Mouse (Mus musculus) hindbrain, embryonic 14.5 days (tissue): ENCODE results near the gene Tpgs1. TPM values are rescaled to one million over a fixed set of nuclear protein-coding genes. Genes with fewer than 3 reads are reported as not detected.

Experiments used
- ATAC-seq: fragments of 200-750 bp; cut with Nextera tagmentation; 2 replicates; pipeline ENCODE4 v1.8.0; 2017; ENCODE audit warnings: moderate number of reproducible peaks, mild to moderate bottlenecking, moderate TSS enrichment, moderate library complexity; ENCODE audit not compliant: low FRiP score
- DNase-seq: peaks from one replicate; pipeline ENCODE4 v3.0.0-alpha.2; 2015; ENCODE audit warnings: low spot score
- H3K27ac ChIP-seq: fragments of 300-500 bp; sonication (generic); 2 replicates; pipeline ENCODE4 v1.5.1; 2014; ENCODE audit warnings: mild to moderate bottlenecking, moderate library complexity
- H3K27me3 ChIP-seq: fragments of 300-500 bp; sonication (generic); 2 replicates; pipeline ENCODE4 v1.6.1; 2014; ENCODE audit warnings: mild to moderate bottlenecking, low read length, mixed read lengths; ENCODE audit not compliant: control insufficient read depth, insufficient read depth
- H3K36me3 ChIP-seq: fragments of 300-500 bp; sonication (generic); replicated peaks from 2 replicates; pipeline ENCODE4 v1.6.1; 2014; ENCODE audit not compliant: control insufficient read depth, insufficient read depth
- H3K4me1 ChIP-seq: fragments of 300-500 bp; sonication (generic); replicated peaks from 2 replicates; pipeline ENCODE4 v1.6.1; 2014; ENCODE audit warnings: antibody characterized with exemption, low read length, mixed read lengths; ENCODE audit not compliant: control insufficient read depth, insufficient read depth
- H3K4me2 ChIP-seq: fragments of 300-500 bp; sonication (generic); replicated peaks from 2 replicates; pipeline ENCODE4 v1.6.1; 2014; ENCODE audit warnings: mild to moderate bottlenecking, moderate library complexity
- H3K4me3 ChIP-seq: fragments of 300-500 bp; sonication (generic); replicated peaks from 2 replicates; pipeline ENCODE4 v1.5.1; 2014; ENCODE audit warnings: mild to moderate bottlenecking, low read length
- H3K9ac ChIP-seq: fragments of 300-500 bp; sonication (generic); 2 replicates; pipeline ENCODE4 v1.6.1; 2014
- H3K9me3 ChIP-seq: fragments of 300-500 bp; sonication (generic); 2 replicates; pipeline ENCODE4 v1.6.1; 2016; ENCODE audit warnings: low read length; ENCODE audit not compliant: control insufficient read depth
- WGBS: fragments of 180-500 bp; shearing (Covaris S2); extraction: QIAGEN DNeasy Blood & Tissue Kit; methylation state at CpG from one replicate; pipeline ENCODE4 v1.1.7; 2014; 5-methylcytosine and 5-hydroxymethylcytosine counted together
- polyA plus RNA-seq: library from polyadenylated mRNA; unstranded; fragments of >200 nt; fragmentation: Nextera tagmentation; extraction: Ambion mirVana; gene quantifications from 2 replicates; pipeline ENCODE4 v1.2.1, GENCODE M21; 2014

Tpgs1 gene
- polyA plus RNA-seq, 1 experiment from 2014 or later: 108 TPM

- DNase-seq (peak; percentile 99), ATAC-seq (peak; percentile 96)
- H3K4me2 ChIP-seq: peak within 1 kb of the TSS; percentile 91
- H3K4me3 ChIP-seq: peak within 1 kb of the TSS; percentile 82
- H3K4me1 ChIP-seq: peaks cover 29% of the 10 kb centered on the region
- no peaks in the 10 kb centered on the region for H3K27me3 ChIP-seq
- peak within 1 kb of the TSS; percentile 93 for H3K9ac ChIP-seq
- H3K36me3 ChIP-seq: peaks cover 8% of the 10 kb centered on the region; the same call in 1 of the 2 replicates
- under 1% methylated on average over 30 of the region's 65 CpGs for WGBS
- no peaks in the 10 kb centered on the region for H3K9me3 ChIP-seq
- peak within 1 kb of the TSS; percentile 82 for H3K27ac ChIP-seq
Measured at GRCm38 (mm10) chr10:79704065-79704969, 35.1 kb downstream of the Tpgs1 start, which contains the start of gene Bsg. Bsg (plus strand) TSS chr10:79704491.

GRCm38 (mm10) chr10:79704970-79705360, 35.8 kb downstream of the Tpgs1 start:
- Histone ChIP-seq H3K4me2 (peak overlapping the region; percentile 91), H3K9ac (peak overlapping the region; percentile 93), H3K27ac (no peak overlapping the region), H3K9me3 (no peaks in the 10 kb centered on the region), H3K27me3 (no peaks in the 10 kb centered on the region), H3K4me3 (peak overlapping the region; percentile 82), H3K36me3 (peaks cover 14% of the 10 kb centered on the region), H3K4me1 (peaks cover 29% of the 10 kb centered on the region)
- WGBS: 7% methylated on average over 10 of the region's 10 CpGs
- DNase-seq: no peak
- no peak for ATAC-seq

GRCm38 (mm10) chr10:79705951-79706350, 36.8 kb downstream of the Tpgs1 start:
- peaks cover 29% of the 10 kb centered on the region for H3K4me1 ChIP-seq
- no peak overlapping the region for H3K27ac ChIP-seq
- peak overlapping the region; percentile 82 for H3K4me3 ChIP-seq
- peak overlapping the region; percentile 91 for H3K4me2 ChIP-seq
- no peaks in the 10 kb centered on the region for H3K9me3 ChIP-seq
- H3K9ac ChIP-seq: peak overlapping the region; percentile 31; the same call in 1 of the 2 replicates
- H3K27me3 ChIP-seq: no peaks in the 10 kb centered on the region
- peaks cover 24% of the 10 kb centered on the region for H3K36me3 ChIP-seq
- DNase-seq: no peak
- no peak for ATAC-seq
- WGBS: 80% methylated on average over 5 of the region's 5 CpGs

- 93% methylated on average over 5 of the region's 5 CpGs for WGBS
- Histone ChIP-seq H3K27ac (no peak overlapping the region), H3K36me3 (peaks cover 30% of the 10 kb centered on the region), H3K4me3 (peak overlapping the region; percentile 82; the same call in 1 of the 2 replicates), H3K4me1 (peaks cover 29% of the 10 kb centered on the region), H3K9ac (0 out of 2 replicates have a peak overlapping the region, but pooled peaks have one; percentile 31), H3K4me2 (peak overlapping the region; percentile 91), H3K27me3 (no peaks in the 10 kb centered on the region), H3K9me3 (no peaks in the 10 kb centered on the region)
- ATAC-seq (no peak), DNase-seq (no peak)
Measured at GRCm38 (mm10) chr10:79706406-79707094, 37.4 kb downstream of the Tpgs1 start.

GRCm38 (mm10) chr10:79707162-79707561, 38.0 kb downstream of the Tpgs1 start:
- DNase-seq (no peak), ATAC-seq (no peak)
- Histone ChIP-seq H3K4me1 (peaks cover 29% of the 10 kb centered on the region), H3K27me3 (no peaks in the 10 kb centered on the region), H3K9ac (peak overlapping the region; percentile 31; the same call in 1 of the 2 replicates), H3K36me3 (peaks cover 36% of the 10 kb centered on the region), H3K9me3 (no peaks in the 10 kb centered on the region), H3K27ac (no peak overlapping the region), H3K4me3 (no peak overlapping the region), H3K4me2 (peak overlapping the region; percentile 91)
- 79% methylated on average over 1 of the region's 1 CpGs for WGBS

GRCm38 (mm10) chr10:79707759-79708158, 38.6 kb downstream of the Tpgs1 start:
- ATAC-seq: no peak
- Histone ChIP-seq H3K4me1 (peaks cover 29% of the 10 kb centered on the region), H3K4me3 (no peak overlapping the region), H3K9ac (no peak overlapping the region), H3K36me3 (peaks cover 39% of the 10 kb centered on the region), H3K27ac (no peak overlapping the region), H3K9me3 (no peaks in the 10 kb centered on the region), H3K4me2 (0 out of 2 replicates have a peak overlapping the region, but pooled peaks have one; percentile 91), H3K27me3 (no peaks in the 10 kb centered on the region)
- DNase-seq: no peak
- WGBS: 65% methylated on average over 4 of the region's 4 CpGs

- no peak overlapping the region for H3K27ac ChIP-seq
- ATAC-seq (no peak), DNase-seq (no peak)
- no peak overlapping the region for H3K4me2 ChIP-seq
- peaks cover 41% of the 10 kb centered on the region for H3K36me3 ChIP-seq
- H3K4me1 ChIP-seq: peaks cover 29% of the 10 kb centered on the region
- no peaks in the 10 kb centered on the region for H3K9me3 ChIP-seq
- no peak overlapping the region for H3K4me3 ChIP-seq
- 90% methylated on average over 21 of the region's 21 CpGs for WGBS
- no peaks in the 10 kb centered on the region for H3K27me3 ChIP-seq
- no peak overlapping the region for H3K9ac ChIP-seq
Measured at GRCm38 (mm10) chr10:79708668-79709067, 39.5 kb downstream of the Tpgs1 start.

GRCm38 (mm10) chr10:79709307-79709706, 40.1 kb downstream of the Tpgs1 start:
- Histone ChIP-seq H3K4me1 (peaks cover 29% of the 10 kb centered on the region), H3K27ac (no peak overlapping the region), H3K27me3 (no peaks in the 10 kb centered on the region; the same call in 1 of the 2 replicates), H3K9me3 (no peaks in the 10 kb centered on the region), H3K4me2 (no peak overlapping the region), H3K9ac (no peak overlapping the region), H3K4me3 (no peak overlapping the region), H3K36me3 (peaks cover 41% of the 10 kb centered on the region)
- WGBS: 84% methylated on average over 7 of the region's 7 CpGs
- ATAC-seq (no peak), DNase-seq (no peak)

- no peak overlapping the region for H3K4me3 ChIP-seq
- H3K36me3 ChIP-seq: peaks cover 41% of the 10 kb centered on the region
- H3K9ac ChIP-seq: no peak overlapping the region
- H3K4me2 ChIP-seq: no peak overlapping the region
- no peaks in the 10 kb centered on the region for H3K9me3 ChIP-seq
- 96% methylated on average over 1 of the region's 1 CpGs for WGBS
- H3K27me3 ChIP-seq: peaks cover 23% of the 10 kb centered on the region
- DNase-seq: no peak
- H3K27ac ChIP-seq: no peak overlapping the region
- ATAC-seq: 0 out of 2 replicates have a peak, but pooled peaks have one; percentile 5
- H3K4me1 ChIP-seq: peaks cover 13% of the 10 kb centered on the region
Measured at GRCm38 (mm10) chr10:79712029-79712428, 42.9 kb downstream of the Tpgs1 start.
